Mouse (Mus musculus) olfactory bulb, adult 2 months (tissue): Measurements from ENCODE around the gene Rps6kb2. TPM values are rescaled to one million over a fixed set of nuclear protein-coding genes. Genes with fewer than 3 reads are reported as not detected.

Experiments used
- H3K27ac ChIP-seq: fragments of 200-500 bp; 2 replicates; pipeline ENCODE4 v1.5.1; 2012; ENCODE audit warnings: low read depth, low read length; ENCODE audit not compliant: insufficient read depth
- H3K4me1 ChIP-seq: fragments of 200-500 bp; 2 replicates; pipeline ENCODE4 v1.6.1; 2012; ENCODE audit warnings: low read length; ENCODE audit not compliant: control insufficient read depth, insufficient read depth
- H3K4me3 ChIP-seq: fragments of 200-500 bp; 2 replicates; pipeline ENCODE4 v1.5.1; 2012; ENCODE audit warnings: mild to moderate bottlenecking, low read depth, low read length, moderate library complexity; ENCODE audit not compliant: insufficient read depth
- CTCF ChIP-seq: fragments of 200-500 bp; IDR thresholded peaks from 2 replicates; pipeline ENCODE4 v1.5.1; 2012; ENCODE audit warnings: low read depth, mild to moderate bottlenecking, low read length, moderate library complexity; ENCODE audit not compliant: insufficient read depth
- POLR2A ChIP-seq: fragments of 200-500 bp; IDR thresholded peaks from 2 replicates; pipeline ENCODE4 v1.6.1; 2012; ENCODE audit warnings: mild to moderate bottlenecking, low read depth, low read length, moderate library complexity; ENCODE audit not compliant: insufficient read depth
- WGBS: fragments of 180-500 bp; shearing (Covaris S2); methylation state at CpG from one replicate; pipeline ENCODE4 v1.1.7; 2018; 5-methylcytosine and 5-hydroxymethylcytosine counted together
- polyA plus RNA-seq: library from polyadenylated mRNA; stranded (reverse); fragments of >200 nt; gene quantifications from 2 replicates; pipeline ENCODE4 v1.2.4, GENCODE M21; 2012; ENCODE audit warnings: low replicate concordance; ENCODE audit not compliant: missing spikeins, insufficient read depth, insufficient read length

The Rps6kb2 gene
- polyA plus RNA-seq, 1 experiment: not detected

- WGBS: under 1% methylated on average over 34 of the region's 34 CpGs
- H3K4me3 ChIP-seq: peak within 1 kb of the TSS; percentile 62
- H3K27ac ChIP-seq: peak within 1 kb of the TSS; percentile 52; the same call in 1 of the 2 replicates
- H3K4me1 ChIP-seq: peaks cover 22% of the 10 kb centered on the region
- TF ChIP-seq CTCF: no peak
- peak; percentile 80 for TF ChIP-seq POLR2A
Observed at GRCm38 (mm10) chr19:4201291-4201909, 38.2 kb upstream of the Rps6kb2 start, which contains the start of gene Rad9a. Rad9a (minus strand) TSS chr19:4201662.

GRCm38 (mm10) chr19:4197180-4197579 is 34.0 kb upstream of the Rps6kb2 start:
- Histone ChIP-seq H3K4me3 (no peak overlapping the region), H3K4me1 (peaks cover 24% of the 10 kb centered on the region), H3K27ac (no peak overlapping the region)
- TF ChIP-seq POLR2A: no peak
- TF ChIP-seq CTCF: no peak
- WGBS: 75% methylated on average over 3 of the region's 3 CpGs

GRCm38 (mm10) chr19:4196548-4196947 is 33.4 kb upstream of the Rps6kb2 start:
- Histone ChIP-seq H3K4me1 (peaks cover 18% of the 10 kb centered on the region), H3K27ac (no peak overlapping the region), H3K4me3 (no peak overlapping the region)
- WGBS: 51% methylated on average over 5 of the region's 5 CpGs
- TF ChIP-seq CTCF (no peak), POLR2A (no peak)

- Histone ChIP-seq H3K4me3 (no peak overlapping the region), H3K4me1 (peaks cover 18% of the 10 kb centered on the region), H3K27ac (no peak overlapping the region)
- WGBS: 38% methylated on average over 2 of the region's 2 CpGs
- no peak for TF ChIP-seq POLR2A
- TF ChIP-seq CTCF: no peak
Observed at GRCm38 (mm10) chr19:4196048-4196447, 32.9 kb upstream of the Rps6kb2 start.

GRCm38 (mm10) chr19:4194776-4195650 is 31.9 kb upstream of the Rps6kb2 start:
- H3K27ac ChIP-seq: no peak overlapping the region
- H3K4me3 ChIP-seq: no peak overlapping the region
- WGBS: 55% methylated on average over 12 of the region's 12 CpGs
- TF ChIP-seq CTCF: no peak
- no peak for TF ChIP-seq POLR2A
- peaks cover 9% of the 10 kb centered on the region for H3K4me1 ChIP-seq

GRCm38 (mm10) chr19:4194021-4194724 is 31.0 kb upstream of the Rps6kb2 start:
- Histone ChIP-seq H3K4me1 (peaks cover 9% of the 10 kb centered on the region), H3K4me3 (no peak overlapping the region), H3K27ac (no peak overlapping the region)
- 82% methylated on average over 8 of the region's 8 CpGs for WGBS
- TF ChIP-seq POLR2A: no peak
- TF ChIP-seq CTCF: no peak

- TF ChIP-seq CTCF: no peak
- TF ChIP-seq POLR2A: no peak
- peaks cover 9% of the 10 kb centered on the region for H3K4me1 ChIP-seq
- peak overlapping the region; percentile 76 for H3K4me3 ChIP-seq
- 40% methylated on average over 6 of the region's 6 CpGs for WGBS
- H3K27ac ChIP-seq: no peak overlapping the region
Observed at GRCm38 (mm10) chr19:4193129-4193528, 30.0 kb upstream of the Rps6kb2 start.

GRCm38 (mm10) chr19:4192251-4192985 is 29.3 kb upstream of the Rps6kb2 start:
- TF ChIP-seq POLR2A (no peak), CTCF (no peak)
- WGBS: under 1% methylated on average over 52 of the region's 52 CpGs
- peaks cover 12% of the 10 kb centered on the region for H3K4me1 ChIP-seq
- peak overlapping the region; percentile 26 for H3K27ac ChIP-seq
- H3K4me3 ChIP-seq: peak overlapping the region; percentile 76
